Mouse (Mus musculus) adrenal gland, adult 2 months (tissue): ENCODE measurements at regions not wholly inside any gene's neighbourhood (a gene's known extent, or its start where the extent isn't known, plus 50 kb on each side); places are given as distances from the start of the nearest gene placed in this dataset.
"Not testable (repeated sequence)": the region's sequence is repeated elsewhere in the genome, so short reads cannot be mapped to it uniquely, and the experiment has no call there.

Experiments
- DNase-seq: peaks from one replicate; pipeline ENCODE4 v3.0.0; 2021

GRCm38 (mm10) chr14:17560001-17560400 is 100.1 kb upstream of the Thrb start:
- DNase-seq: not testable (repeated sequence)

- DNase-seq: no peak
Measured at GRCm38 (mm10) chr14:17567927-17568326, 92.1 kb upstream of the Thrb start.

- DNase-seq: no peak
Measured at GRCm38 (mm10) chr14:17569087-17569636, 90.9 kb upstream of the Thrb start.

- DNase-seq: no peak
Measured at GRCm38 (mm10) chr14:17578776-17579175, 81.3 kb upstream of the Thrb start.

GRCm38 (mm10) chr14:17589595-17589994 is 70.5 kb upstream of the Thrb start:
- DNase-seq: no peak

- no peak for DNase-seq
Measured at GRCm38 (mm10) chr14:17599553-17599952, 60.5 kb upstream of the Thrb start.

GRCm38 (mm10) chr14:17602357-17602756 is 57.7 kb upstream of the Thrb start:
- DNase-seq: peak; percentile 2

- no peak for DNase-seq
Measured at GRCm38 (mm10) chr14:17606018-17606417, 54.0 kb upstream of the Thrb start.

- DNase-seq: no peak
Measured at GRCm38 (mm10) chr14:17607186-17607585, 52.9 kb upstream of the Thrb start.
